Mouse (Mus musculus) hindbrain, postnatal 0 days (tissue): ENCODE data around the gene Peli2. TPM values are rescaled to one million over a fixed set of nuclear protein-coding genes. Genes with fewer than 3 reads are reported as not detected.
A peak's percentile ranks its signal among the peaks of the same experiment; 100 is the strongest.

Experiments
- ATAC-seq: fragments of 200-750 bp; cut with Nextera tagmentation; 2 replicates; pipeline ENCODE4 v1.8.0; 2017; ENCODE audit warnings: mild to moderate bottlenecking, moderate TSS enrichment, moderate library complexity
- DNase-seq: peaks from one replicate; pipeline ENCODE4 v3.0.0-alpha.2; 2015; ENCODE audit warnings: low spot score
- H3K27ac ChIP-seq: fragments of 300-500 bp; sonication (generic); 2 replicates; pipeline ENCODE4 v1.5.1; 2014; ENCODE audit warnings: mild to moderate bottlenecking
- H3K27me3 ChIP-seq: fragments of 300-500 bp; sonication (generic); 2 replicates; pipeline ENCODE4 v1.6.1; 2014; ENCODE audit warnings: low read length, mixed read lengths; ENCODE audit not compliant: insufficient read depth
- H3K36me3 ChIP-seq: fragments of 300-500 bp; sonication (generic); 2 replicates; pipeline ENCODE4 v1.6.1; 2014; ENCODE audit warnings: low read length, mixed read lengths; ENCODE audit not compliant: insufficient read depth
- H3K4me1 ChIP-seq: fragments of 300-500 bp; sonication (generic); 2 replicates; pipeline ENCODE4 v1.6.1; 2014; ENCODE audit warnings: antibody characterized with exemption, low read length, mixed read lengths; ENCODE audit not compliant: insufficient read depth
- H3K4me2 ChIP-seq: fragments of 300-500 bp; sonication (generic); 2 replicates; pipeline ENCODE4 v1.6.1; 2014; ENCODE audit warnings: low read depth, mild to moderate bottlenecking, low read length, moderate library complexity, mixed read lengths
- H3K4me3 ChIP-seq: fragments of 300-500 bp; sonication (generic); 2 replicates; pipeline ENCODE4 v1.5.1; 2014; ENCODE audit warnings: low read length
- H3K9ac ChIP-seq: fragments of 300-500 bp; sonication (generic); replicated peaks from 2 replicates; pipeline ENCODE4 v1.6.1; 2014; ENCODE audit warnings: mild to moderate bottlenecking, low read length, moderate library complexity, mixed read lengths
- H3K9me3 ChIP-seq: fragments of 300-500 bp; sonication (generic); 2 replicates; pipeline ENCODE4 v1.6.1; 2016; ENCODE audit warnings: low read length, mixed read lengths
- CTCF ChIP-seq: IDR thresholded peaks from 2 replicates; pipeline ENCODE4 v1.5.1; 2016; ENCODE audit warnings: antibody characterized with exemption, control low read depth, low read depth
- WGBS: fragments of 180-500 bp; shearing (Covaris S2); extraction: QIAGEN DNeasy Blood & Tissue Kit; methylation state at CpG from one replicate; pipeline ENCODE4 v1.1.7; 2014; 5-methylcytosine and 5-hydroxymethylcytosine counted together
- polyA plus RNA-seq: library from polyadenylated mRNA; unstranded; fragments of >200 nt; fragmentation: Nextera tagmentation; extraction: Ambion mirVana; gene quantifications from 2 replicates; pipeline ENCODE4 v1.2.1, GENCODE M21; 2015
- total RNA-seq: library from RNA; depleted of rRNA; stranded (reverse); fragments of >200 nt; gene quantifications from 2 replicates; pipeline ENCODE4 v1.2.3, GENCODE M21; 2014

The Peli2 gene
- total and polyA plus RNA-seq, 2 experiments from 2014 or later, result 16.5 to 38.8 TPM

DNA sequence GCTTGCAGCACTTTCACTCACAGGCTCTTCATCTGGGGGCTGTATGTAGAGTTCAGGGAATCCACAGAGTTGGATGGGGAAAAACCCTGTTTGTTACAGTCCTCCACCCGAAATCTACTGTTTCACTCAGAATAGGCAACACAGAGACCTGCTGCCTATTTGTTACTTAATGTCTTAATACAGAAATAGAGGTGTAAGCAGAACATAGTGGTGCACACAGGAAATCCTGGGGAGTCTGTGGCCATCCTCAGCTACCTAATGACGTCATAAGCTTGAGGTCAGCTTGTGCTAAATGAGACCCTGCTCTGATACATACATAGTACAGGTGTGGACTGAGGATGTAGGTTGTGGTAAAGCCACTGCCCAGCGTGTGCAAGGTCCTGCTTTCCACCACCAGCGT lies 4.2 kb downstream of the Peli2 start:
- H3K36me3 ChIP-seq, result no peaks in the 10 kb centered on the region
- H3K4me1 ChIP-seq, result peaks cover 18% of the 10 kb centered on the region
- no peak for TF ChIP-seq CTCF
- no peak overlapping the region for H3K9ac ChIP-seq
- H3K4me2 ChIP-seq, result peak overlapping the region; percentile 96
- DNase-seq (no peak), ATAC-seq (no peak)
- WGBS, result 54% methylated on average over 4 of the region's 4 CpGs
- H3K9me3 ChIP-seq, result no peaks in the 10 kb centered on the region
- no peak overlapping the region for H3K4me3 ChIP-seq
- H3K27ac ChIP-seq, result no peak overlapping the region
- H3K27me3 ChIP-seq, result no peaks in the 10 kb centered on the region

DNA sequence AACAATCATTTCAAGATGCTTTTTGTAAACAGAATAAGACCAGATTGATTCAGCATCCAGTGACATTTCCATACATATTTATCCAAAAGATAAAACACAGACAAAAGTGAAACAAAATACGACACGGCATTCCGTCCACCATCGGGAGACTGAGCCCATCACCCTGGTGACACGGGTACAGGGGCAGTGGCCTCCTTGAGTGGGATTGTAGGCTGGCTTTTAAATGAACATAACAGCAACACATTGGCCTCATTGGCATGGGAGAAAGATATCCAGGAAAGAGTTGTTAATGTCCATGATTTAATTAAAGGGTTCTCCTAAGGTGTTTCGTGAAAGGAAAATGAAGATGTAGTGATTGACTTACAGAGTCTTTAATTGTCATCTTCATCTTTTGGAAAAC lies 5.3 kb downstream of the Peli2 start:
- Histone ChIP-seq H3K27me3 (no peaks in the 10 kb centered on the region), H3K27ac (no peak overlapping the region), H3K4me1 (peaks cover 24% of the 10 kb centered on the region), H3K36me3 (no peaks in the 10 kb centered on the region), H3K4me2 (peak overlapping the region; percentile 96; the same call in 1 of the 2 replicates), H3K9ac (no peak overlapping the region), H3K4me3 (no peak overlapping the region), H3K9me3 (no peaks in the 10 kb centered on the region)
- ATAC-seq, result no peak
- TF ChIP-seq CTCF, result no peak
- WGBS, result 60% methylated on average over 6 of the region's 6 CpGs
- DNase-seq, result no peak

DNA sequence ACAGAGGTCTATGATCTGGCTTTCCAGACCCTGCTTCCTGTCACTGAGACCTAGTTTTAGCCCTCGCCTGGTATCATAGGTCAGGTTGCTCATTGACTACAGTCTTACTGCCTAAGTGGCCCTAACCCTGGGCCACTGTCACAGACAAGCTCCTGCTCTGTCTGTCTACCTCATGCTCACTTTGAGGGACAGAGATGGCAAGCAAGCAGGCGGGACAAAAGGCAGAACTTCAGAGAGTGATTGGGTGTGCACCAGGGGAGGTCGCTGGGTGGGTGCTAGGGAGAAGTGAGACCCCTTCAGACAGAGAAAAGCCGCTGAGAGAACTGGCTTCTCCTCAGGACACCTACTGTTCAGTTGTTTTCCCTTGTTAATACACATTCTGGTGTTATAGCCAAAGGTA lies 6.3 kb downstream of the Peli2 start:
- peaks cover 34% of the 10 kb centered on the region for H3K4me1 ChIP-seq
- 71% methylated on average over 4 of the region's 4 CpGs for WGBS
- ATAC-seq, result no peak

DNA sequence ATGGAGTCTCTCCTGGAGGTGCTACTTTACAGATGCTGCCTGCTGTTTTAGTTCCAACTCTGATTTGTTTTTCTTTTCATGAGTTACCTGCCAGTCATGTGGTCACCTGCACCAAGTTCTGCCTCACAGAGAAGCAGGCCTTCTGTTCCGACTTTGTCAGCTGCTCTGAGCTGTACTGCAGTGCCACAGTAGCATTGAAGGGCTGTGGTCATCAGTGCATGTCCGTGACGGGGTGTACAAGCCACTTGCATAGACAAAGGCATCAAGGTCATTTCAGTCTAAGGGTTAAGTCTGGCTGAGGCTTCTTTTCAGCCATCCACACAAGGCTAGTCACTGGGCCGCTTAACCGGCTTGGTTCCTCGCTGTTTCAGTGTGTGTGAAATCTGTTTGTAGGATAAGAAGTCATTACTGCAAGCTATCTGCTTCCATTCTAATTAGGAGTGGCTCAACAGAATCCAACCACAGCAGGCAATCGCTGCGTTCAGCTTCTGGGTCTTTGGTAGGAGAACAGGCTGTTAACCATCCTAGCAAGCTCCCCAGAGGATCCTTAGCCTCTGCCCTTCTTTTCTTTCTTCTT lies 7.1 kb downstream of the Peli2 start:
- Histone ChIP-seq H3K4me3 (no peak overlapping the region), H3K27me3 (no peaks in the 10 kb centered on the region), H3K9me3 (no peaks in the 10 kb centered on the region), H3K36me3 (no peaks in the 10 kb centered on the region), H3K4me1 (peaks cover 37% of the 10 kb centered on the region), H3K27ac (no peak overlapping the region), H3K9ac (no peak overlapping the region), H3K4me2 (peak overlapping the region; percentile 16)
- 27% methylated on average over 8 of the region's 8 CpGs for WGBS
- no peak for ATAC-seq
- no peak for TF ChIP-seq CTCF
- no peak for DNase-seq

More for the DNA sequence above, 6.3 kb downstream of the Peli2 start:
- DNase-seq, result no peak
- H3K9me3 ChIP-seq, result no peaks in the 10 kb centered on the region
- no peak for TF ChIP-seq CTCF
- H3K4me2 ChIP-seq, result no peak overlapping the region
- no peaks in the 10 kb centered on the region for H3K27me3 ChIP-seq
- H3K36me3 ChIP-seq, result no peaks in the 10 kb centered on the region
- H3K27ac ChIP-seq, result no peak overlapping the region
- H3K4me3 ChIP-seq, result no peak overlapping the region
- H3K9ac ChIP-seq, result no peak overlapping the region

DNA sequence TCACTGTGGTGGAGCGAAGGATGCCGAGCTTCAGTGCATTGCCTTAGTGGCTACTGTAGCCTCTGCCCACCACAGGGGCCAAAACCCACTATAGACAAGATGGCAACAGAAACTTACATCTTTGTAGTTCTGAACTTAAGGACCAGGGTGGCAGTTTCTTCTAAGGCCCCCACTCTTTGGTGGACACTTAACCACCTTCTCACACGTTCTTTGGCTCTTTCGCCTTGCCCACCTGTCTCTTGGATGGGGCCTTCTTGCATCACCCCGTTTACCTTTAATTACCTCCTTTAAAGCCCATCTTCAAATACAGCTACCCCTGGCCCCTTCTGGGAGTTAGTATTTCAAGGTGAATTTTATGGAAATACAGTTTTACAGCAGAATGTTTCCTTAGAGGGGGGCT lies 8.1 kb downstream of the Peli2 start:
- TF ChIP-seq CTCF, result no peak
- no peak overlapping the region for H3K4me2 ChIP-seq
- H3K9ac ChIP-seq, result no peak overlapping the region
- no peaks in the 10 kb centered on the region for H3K9me3 ChIP-seq
- ATAC-seq, result no peak
- no peak for DNase-seq
- H3K4me1 ChIP-seq, result peaks cover 43% of the 10 kb centered on the region
- 93% methylated on average over 5 of the region's 5 CpGs for WGBS
- no peak overlapping the region for H3K4me3 ChIP-seq
- no peak overlapping the region for H3K27ac ChIP-seq
- no peaks in the 10 kb centered on the region for H3K27me3 ChIP-seq
- no peaks in the 10 kb centered on the region for H3K36me3 ChIP-seq

DNA sequence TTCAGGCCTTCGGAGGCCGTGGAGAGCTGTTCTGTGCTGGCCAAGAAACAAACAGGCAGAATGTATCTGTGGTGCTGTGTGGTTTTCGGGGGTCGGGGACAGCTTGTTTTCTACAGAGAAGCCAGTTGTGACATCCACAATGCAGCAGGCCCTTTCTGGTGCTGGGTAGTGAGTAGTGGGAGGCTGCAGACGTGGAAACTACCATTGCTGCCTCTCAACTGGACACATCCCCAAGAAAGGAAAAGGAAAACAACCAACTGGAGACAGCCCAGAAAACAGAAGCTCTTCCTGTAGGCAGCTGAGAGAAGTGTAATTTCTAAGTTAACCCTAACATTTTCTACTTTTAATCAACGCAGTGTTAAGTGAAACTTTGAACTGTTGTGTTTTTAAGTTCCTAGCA lies 9.4 kb downstream of the Peli2 start:
- DNase-seq (no peak), ATAC-seq (no peak)
- H3K27me3 ChIP-seq, result no peaks in the 10 kb centered on the region
- no peak for TF ChIP-seq CTCF
- H3K27ac ChIP-seq, result 0 out of 2 replicates have a peak overlapping the region, but pooled peaks have one; percentile 8
- H3K36me3 ChIP-seq, result no peaks in the 10 kb centered on the region
- 80% methylated on average over 6 of the region's 6 CpGs for WGBS
- H3K9me3 ChIP-seq, result no peaks in the 10 kb centered on the region
- no peak overlapping the region for H3K4me3 ChIP-seq
- peaks cover 42% of the 10 kb centered on the region for H3K4me1 ChIP-seq
- no peak overlapping the region for H3K4me2 ChIP-seq
- no peak overlapping the region for H3K9ac ChIP-seq

DNA sequence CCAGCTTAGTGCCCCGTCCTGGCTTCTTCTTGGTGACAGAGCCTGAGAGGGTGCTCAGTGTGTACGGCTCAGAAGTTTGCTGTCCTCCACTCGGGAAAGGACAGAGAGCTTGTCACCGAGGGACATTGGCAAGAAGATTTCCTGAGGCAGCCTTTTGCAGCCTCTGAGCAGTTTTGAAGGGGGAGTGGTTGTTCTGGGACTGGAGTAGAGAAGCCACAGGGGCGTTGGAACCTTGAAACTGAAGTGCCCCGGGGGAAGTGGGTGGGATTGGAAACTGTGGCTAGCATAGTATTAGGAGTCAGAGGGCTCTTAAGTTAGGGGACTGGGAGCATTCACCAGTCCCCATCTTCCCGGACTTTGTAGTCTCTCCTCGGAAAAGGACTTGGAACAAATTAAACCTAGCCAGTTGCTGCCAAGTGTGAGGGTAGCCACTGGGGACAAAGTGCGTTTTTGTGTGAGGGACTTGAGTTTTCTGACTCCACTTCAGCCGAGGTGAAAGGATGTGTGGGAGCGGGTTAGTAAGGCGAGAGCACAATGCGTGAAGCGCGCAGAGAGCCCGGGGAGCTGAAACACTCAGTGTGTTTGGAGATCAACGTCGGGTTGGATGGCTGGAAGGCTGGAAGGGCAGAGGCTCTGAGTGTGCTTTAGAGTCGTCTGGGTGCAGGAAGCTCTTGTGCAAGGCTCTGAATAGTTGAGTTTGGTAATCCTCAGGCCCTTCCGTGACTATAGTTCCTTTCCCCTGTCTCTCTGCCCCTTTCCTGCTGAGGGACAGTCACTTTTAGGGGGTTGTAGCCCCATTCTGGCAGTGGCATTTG lies 10.3 kb downstream of the Peli2 start:
- peak; percentile 39; the same call in 1 of the 2 replicates for ATAC-seq
- Histone ChIP-seq H3K27ac (peak overlapping the region; percentile 67), H3K9ac (no peak overlapping the region), H3K4me3 (no peak overlapping the region), H3K27me3 (no peaks in the 10 kb centered on the region), H3K4me2 (peak overlapping the region; percentile 19), H3K36me3 (no peaks in the 10 kb centered on the region), H3K9me3 (no peaks in the 10 kb centered on the region), H3K4me1 (peaks cover 50% of the 10 kb centered on the region)
- no peak for TF ChIP-seq CTCF
- 35% methylated on average over 20 of the region's 20 CpGs for WGBS
- peak; percentile 54 for DNase-seq
